Mouse (Mus musculus) brain, embryonic 14.5 days (tissue): ENCODE measurements around the gene Olfm3.

Experiments used
- CTCF ChIP-seq: fragments of 200-500 bp; IDR thresholded peaks from 2 replicates; pipeline ENCODE4 v1.5.1; 2012; ENCODE audit warnings: inconsistent platforms, mild to moderate bottlenecking, moderate library complexity, borderline replicate concordance; ENCODE audit not compliant: insufficient read depth, insufficient read length; ENCODE audit errors: extremely low read depth
- POLR2A ChIP-seq: fragments of 200-500 bp; IDR thresholded peaks from 2 replicates; pipeline ENCODE4 v1.6.1; 2012; ENCODE audit warnings: mild to moderate bottlenecking, inconsistent platforms, borderline replicate concordance; ENCODE audit not compliant: poor library complexity, insufficient read depth, insufficient read length, severe bottlenecking; ENCODE audit errors: extremely low read depth

DNA sequence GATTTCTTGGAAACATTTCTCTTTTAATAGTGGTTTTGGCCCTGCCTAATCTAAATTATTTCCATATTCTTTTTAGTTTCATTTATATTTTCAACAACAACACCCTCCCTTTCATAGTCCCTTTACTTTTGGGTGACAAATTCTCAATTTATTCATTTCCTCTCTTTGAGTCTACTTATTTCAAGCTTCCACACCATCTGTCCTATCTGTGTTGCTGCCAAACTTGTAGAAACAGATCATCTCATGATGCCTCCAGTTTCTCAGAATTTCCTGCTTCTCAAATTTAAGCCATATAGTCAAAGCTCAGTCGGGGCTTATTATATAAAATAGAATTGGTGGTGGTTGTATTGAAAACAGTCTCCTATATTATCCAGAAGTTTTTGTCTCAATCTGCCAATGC is 124.7 kb downstream of the Olfm3 start:
- TF ChIP-seq CTCF (no peak), POLR2A (no peak)
